Mouse (Mus musculus): ENCODE data around the gene Stat5b. TPM values are rescaled to one million over a fixed set of nuclear protein-coding genes. Genes with fewer than 3 reads are reported as not detected.

Gene Stat5b
- total and polyA plus RNA-seq, 2 experiments from 2014 or later = 23.3 to 48.2 TPM

- 76% methylated on average over 12 of the region's 12 CpGs for WGBS
- H3K9ac ChIP-seq (replicated peaks; ENCODE audit: low read depth, low read length) = no peak overlapping the region
These were observed 20.8 kb downstream of the Stat5b start for GRCm38 (mm10) chr11:100829691-100830090.

GRCm38 (mm10) chr11:100828676-100829151, 21.8 kb downstream of the Stat5b start:
- no peaks in the 10 kb centered on the region for H3K36me3 ChIP-seq (replicated peaks; ENCODE audit: control insufficient read depth, insufficient read depth, low read length)
- no peak overlapping the region for H3K4me2 ChIP-seq (ENCODE audit: low read depth, low read length)
- TF ChIP-seq CTCF (IDR thresholded peaks at IDR 0.05; ENCODE audit: low read depth) (no peak), EP300 (IDR thresholded peaks at IDR 0.05; ENCODE audit: low read depth) (no peak)
- WGBS = 23% methylated on average over 10 of the region's 10 CpGs
- peak overlapping the region; percentile 57 for H3K27ac ChIP-seq (ENCODE audit: low read depth)
- ATAC-seq (ENCODE audit: insufficient read depth, low read depth) (0 out of 2 replicates have a peak, but pooled peaks have one; percentile 33), DNase-seq (ENCODE audit: low spot score) (no peak)
- no peaks in the 10 kb centered on the region for H3K27me3 ChIP-seq (ENCODE audit: control insufficient read depth, insufficient read depth, low read length)
- H3K4me3 ChIP-seq (ENCODE audit: low read depth, low read length) = no peak overlapping the region
- H3K9me3 ChIP-seq (replicated peaks; ENCODE audit: control insufficient read depth, low read length) = no peaks in the 10 kb centered on the region
- peaks cover 45% of the 10 kb centered on the region for H3K4me1 ChIP-seq (ENCODE audit: control insufficient read depth, insufficient read depth)
- no peak overlapping the region for H3K9ac ChIP-seq (replicated peaks; ENCODE audit: low read depth, low read length)

More at GRCm38 (mm10) chr11:100829691-100830090, 20.8 kb downstream of the Stat5b start:
- no peak overlapping the region for H3K4me2 ChIP-seq (ENCODE audit: low read depth, low read length)
- no peak for TF ChIP-seq EP300 (IDR thresholded peaks at IDR 0.05; ENCODE audit: low read depth)
- TF ChIP-seq CTCF (IDR thresholded peaks at IDR 0.05; ENCODE audit: low read depth) = no peak
- H3K27me3 ChIP-seq (ENCODE audit: control insufficient read depth, insufficient read depth, low read length) = no peaks in the 10 kb centered on the region
- H3K36me3 ChIP-seq (replicated peaks; ENCODE audit: control insufficient read depth, insufficient read depth, low read length) = no peaks in the 10 kb centered on the region
- no peak for ATAC-seq (ENCODE audit: insufficient read depth, low read depth)
- peaks cover 37% of the 10 kb centered on the region for H3K4me1 ChIP-seq (ENCODE audit: control insufficient read depth, insufficient read depth)
- no peaks in the 10 kb centered on the region for H3K9me3 ChIP-seq (replicated peaks; ENCODE audit: control insufficient read depth, low read length)
- DNase-seq (ENCODE audit: low spot score) = no peak
- no peak overlapping the region for H3K27ac ChIP-seq (ENCODE audit: low read depth)
- no peak overlapping the region for H3K4me3 ChIP-seq (ENCODE audit: low read depth, low read length)

- H3K4me3 ChIP-seq (ENCODE audit: low read depth, low read length) = no peak overlapping the region
- no peaks in the 10 kb centered on the region for H3K36me3 ChIP-seq (replicated peaks; ENCODE audit: control insufficient read depth, insufficient read depth, low read length)
- no peak for ATAC-seq (ENCODE audit: insufficient read depth, low read depth)
- 76% methylated on average over 13 of the region's 13 CpGs for WGBS
- no peak for DNase-seq (ENCODE audit: low spot score)
- H3K27ac ChIP-seq (ENCODE audit: low read depth) = no peak overlapping the region
- no peaks in the 10 kb centered on the region for H3K27me3 ChIP-seq (ENCODE audit: control insufficient read depth, insufficient read depth, low read length)
- no peak overlapping the region for H3K9ac ChIP-seq (replicated peaks; ENCODE audit: low read depth, low read length)
- H3K9me3 ChIP-seq (replicated peaks; ENCODE audit: control insufficient read depth, low read length) = no peaks in the 10 kb centered on the region
- TF ChIP-seq CTCF (IDR thresholded peaks at IDR 0.05; ENCODE audit: low read depth) = no peak
- no peak for TF ChIP-seq EP300 (IDR thresholded peaks at IDR 0.05; ENCODE audit: low read depth)
- H3K4me1 ChIP-seq (ENCODE audit: control insufficient read depth, insufficient read depth) = peaks cover 47% of the 10 kb centered on the region
- H3K4me2 ChIP-seq (ENCODE audit: low read depth, low read length) = no peak overlapping the region
These were observed 24.2 kb downstream of the Stat5b start for GRCm38 (mm10) chr11:100826161-100826866.

- no peak overlapping the region for H3K4me2 ChIP-seq (ENCODE audit: low read depth, low read length)
- ATAC-seq (ENCODE audit: insufficient read depth, low read depth) (no peak), DNase-seq (ENCODE audit: low spot score) (no peak)
- peaks cover 39% of the 10 kb centered on the region for H3K4me1 ChIP-seq (ENCODE audit: control insufficient read depth, insufficient read depth)
- no peaks in the 10 kb centered on the region for H3K36me3 ChIP-seq (replicated peaks; ENCODE audit: control insufficient read depth, insufficient read depth, low read length)
- H3K4me3 ChIP-seq (ENCODE audit: low read depth, low read length) = no peak overlapping the region
- no peaks in the 10 kb centered on the region for H3K27me3 ChIP-seq (ENCODE audit: control insufficient read depth, insufficient read depth, low read length)
- no peak overlapping the region for H3K9ac ChIP-seq (replicated peaks; ENCODE audit: low read depth, low read length)
- no peaks in the 10 kb centered on the region for H3K9me3 ChIP-seq (replicated peaks; ENCODE audit: control insufficient read depth, low read length)
- no peak overlapping the region for H3K27ac ChIP-seq (ENCODE audit: low read depth)
- 69% methylated on average over 9 of the region's 9 CpGs for WGBS
- TF ChIP-seq CTCF (IDR thresholded peaks at IDR 0.05; ENCODE audit: low read depth) (no peak), EP300 (IDR thresholded peaks at IDR 0.05; ENCODE audit: low read depth) (no peak)
These were observed 25.1 kb downstream of the Stat5b start for GRCm38 (mm10) chr11:100825451-100825850.

GRCm38 (mm10) chr11:100824496-100824895, 26.0 kb downstream of the Stat5b start:
- H3K27ac ChIP-seq (ENCODE audit: low read depth) = no peak overlapping the region; the same call in 1 of the 2 replicates
- no peak overlapping the region for H3K9ac ChIP-seq (replicated peaks; ENCODE audit: low read depth, low read length)
- H3K4me3 ChIP-seq (ENCODE audit: low read depth, low read length) = no peak overlapping the region
- TF ChIP-seq EP300 (IDR thresholded peaks at IDR 0.05; ENCODE audit: low read depth) (no peak), CTCF (IDR thresholded peaks at IDR 0.05; ENCODE audit: low read depth) (no peak)
- ATAC-seq (ENCODE audit: insufficient read depth, low read depth) (no peak), DNase-seq (ENCODE audit: low spot score) (no peak)
- H3K4me1 ChIP-seq (ENCODE audit: control insufficient read depth, insufficient read depth) = peaks cover 35% of the 10 kb centered on the region
- WGBS = 66% methylated on average over 7 of the region's 7 CpGs
- H3K36me3 ChIP-seq (replicated peaks; ENCODE audit: control insufficient read depth, insufficient read depth, low read length) = no peaks in the 10 kb centered on the region
- H3K4me2 ChIP-seq (ENCODE audit: low read depth, low read length) = no peak overlapping the region
- no peaks in the 10 kb centered on the region for H3K9me3 ChIP-seq (replicated peaks; ENCODE audit: control insufficient read depth, low read length)
- H3K27me3 ChIP-seq (ENCODE audit: control insufficient read depth, insufficient read depth, low read length) = no peaks in the 10 kb centered on the region
